Mouse (Mus musculus): ENCODE measurements around the gene Obsl1. TPM values are rescaled to one million over a fixed set of nuclear protein-coding genes. Genes with fewer than 3 reads are reported as not detected.
A peak's percentile ranks its signal among the peaks of the same experiment; 100 is the strongest.

Obsl1 gene
- 10 to 100 TPM; 41.4 to 52.1 TPM for total RNA-seq (2021)
- long read RNA-seq, experiment 1, partial matches to known transcripts = 3 of 5 reads
- long read RNA-seq, experiment 1, other reads (novel, unspliced or antisense) = 2 of 5 reads
- long read RNA-seq, experiment 2, partial matches to known transcripts = 4 of 5 reads
- long read RNA-seq, experiment 2, other reads (novel, unspliced or antisense) = 1 of 5 reads

- peak; percentile 63 to 70 for DNase-seq
- intact Hi-C loops (cut with DNase I) = no loop called here
Measured at GRCm38 (mm10) chr1:75505956-75506831, at the start of gene Obsl1. Obsl1 (minus strand) TSS chr1:75506452.

- no peak for DNase-seq
- intact Hi-C loops (cut with DNase I) = no loop called here
Measured at GRCm38 (mm10) chr1:75555680-75556079, 49.4 kb upstream of the Obsl1 start.

GRCm38 (mm10) chr1:75550586-75550985 lies 44.3 kb upstream of the Obsl1 start:
- intact Hi-C loops (cut with DNase I) = no loop called here
- DNase-seq = no peak

- DNase-seq = no peak
Measured at GRCm38 (mm10) chr1:75549289-75550279, 43.3 kb upstream of the Obsl1 start.

GRCm38 (mm10) chr1:75548871-75549270 lies 42.6 kb upstream of the Obsl1 start:
- intact Hi-C loops (cut with DNase I) = loop anchor here (5.0 kb wide), 1 partner anchor 62 kb away; no protein-coding TSS in a partner anchor
- no peak for DNase-seq

More at GRCm38 (mm10) chr1:75549289-75550279, 43.3 kb upstream of the Obsl1 start:
- intact Hi-C loops (cut with DNase I) = loop anchor here (5.0 kb wide), 1 partner anchor 62 kb away; no protein-coding TSS in a partner anchor

- intact Hi-C loops (cut with DNase I) = loop anchor here (5.0 kb wide), 1 partner anchor 61 kb away; no protein-coding TSS in a partner anchor
- DNase-seq = no peak
Measured at GRCm38 (mm10) chr1:75548083-75548482, 41.8 kb upstream of the Obsl1 start.

GRCm38 (mm10) chr1:75547351-75547750 lies 41.1 kb upstream of the Obsl1 start:
- DNase-seq = no peak
- intact Hi-C loops (cut with DNase I) = loop anchor here (5.0 kb wide), 1 partner anchor 60 kb away; no protein-coding TSS in a partner anchor

GRCm38 (mm10) chr1:75545965-75546956 lies 40.0 kb upstream of the Obsl1 start, which contains the start of gene Slc4a3:
Slc4a3 (plus strand) TSS chr1:75546266.
- peak; percentile 50 to 51 for DNase-seq
- intact Hi-C loops (cut with DNase I) = loop anchor here (5.0 kb wide), 1 partner anchor 59 kb away; no protein-coding TSS in a partner anchor

GRCm38 (mm10) chr1:75544351-75544750 lies 38.1 kb upstream of the Obsl1 start:
- no peak for DNase-seq
- intact Hi-C loops (cut with DNase I) = no loop called here

- intact Hi-C loops (cut with DNase I) = no loop called here
- DNase-seq = no peak
Measured at GRCm38 (mm10) chr1:75541496-75541895, 35.2 kb upstream of the Obsl1 start.

GRCm38 (mm10) chr1:75538597-75539190 lies 32.4 kb upstream of the Obsl1 start:
- no peak for DNase-seq
- intact Hi-C loops (cut with DNase I) = no loop called here

- no peak for DNase-seq
- intact Hi-C loops (cut with DNase I) = no loop called here
Measured at GRCm38 (mm10) chr1:75537587-75537986, 31.3 kb upstream of the Obsl1 start.

GRCm38 (mm10) chr1:75533325-75534252 lies 27.3 kb upstream of the Obsl1 start:
- no peak for DNase-seq
- intact Hi-C loops (cut with DNase I) = no loop called here

- no peak for DNase-seq
- intact Hi-C loops (cut with DNase I) = no loop called here
Measured at GRCm38 (mm10) chr1:75532280-75533172, 26.3 kb upstream of the Obsl1 start.

GRCm38 (mm10) chr1:75530546-75530945 lies 24.3 kb upstream of the Obsl1 start:
- intact Hi-C loops (cut with DNase I) = no loop called here

GRCm38 (mm10) chr1:75524679-75525078 lies 18.4 kb upstream of the Obsl1 start:
- intact Hi-C loops (cut with DNase I) = no loop called here
- no peak for DNase-seq

More at GRCm38 (mm10) chr1:75530546-75530945, 24.3 kb upstream of the Obsl1 start:
- no peak for DNase-seq
